Mouse (Mus musculus): ENCODE data around the gene Fam83f. TPM values are rescaled to one million over a fixed set of nuclear protein-coding genes. Genes with fewer than 3 reads are reported as not detected.

Fam83f gene
- polyA plus RNA-seq, 1 experiment from 2014 or later, result 1.6 TPM

GRCm38 (mm10) chr15:80694125-80694910 is 22.7 kb downstream of the Fam83f start:
- ATAC-seq (ENCODE audit: low FRiP score, low read depth), result no peak
- Histone ChIP-seq H3K27ac (no peak overlapping the region), H3K36me3 (no peaks in the 10 kb centered on the region), H3K4me3 (no peak overlapping the region), H3K9me3 (no peaks in the 10 kb centered on the region), H3K9ac (no peak overlapping the region), H3K27me3 (0 out of 2 replicates have a peak, but pooled peaks cover 3% of the 10 kb centered on the region), H3K4me2 (replicated peaks) (peak overlapping the region; percentile 41; the same call in 1 of the 2 replicates), H3K4me1 (peaks cover 29% of the 10 kb centered on the region)
- 28% methylated on average over 11 of the region's 11 CpGs for WGBS

DNA sequence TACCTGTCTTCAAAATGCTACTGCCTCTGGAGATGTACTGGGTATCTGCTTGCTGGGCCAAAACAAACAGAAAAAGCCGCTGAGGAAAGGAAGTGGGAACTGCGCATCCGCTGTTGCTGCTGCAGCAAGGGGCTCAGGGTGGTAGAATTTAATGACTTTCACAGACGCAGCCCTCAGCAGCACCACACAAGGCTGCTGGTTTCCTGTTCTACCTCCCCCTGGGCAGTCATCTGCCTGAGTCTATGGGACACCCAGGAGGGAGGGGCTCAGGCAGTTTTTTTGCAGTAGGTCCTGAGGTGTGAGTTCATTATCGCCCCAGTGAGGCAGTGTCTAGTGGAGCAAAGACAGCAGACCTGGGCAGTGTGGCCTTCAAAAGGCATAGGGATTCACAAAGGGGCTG is 25.9 kb downstream of the Fam83f start:
- WGBS, result 16% methylated on average over 5 of the region's 5 CpGs
- Histone ChIP-seq H3K9ac (peak overlapping the region; percentile 27; the same call in 1 of the 2 replicates), H3K27me3 (0 out of 2 replicates have a peak, but pooled peaks cover 3% of the 10 kb centered on the region), H3K9me3 (no peaks in the 10 kb centered on the region), H3K4me3 (no peak overlapping the region), H3K4me1 (peaks cover 29% of the 10 kb centered on the region), H3K36me3 (no peaks in the 10 kb centered on the region), H3K27ac (peak overlapping the region; percentile 29; the same call in 1 of the 2 replicates), H3K4me2 (replicated peaks) (no peak overlapping the region)
- 0 out of 2 replicates have a peak, but pooled peaks have one; percentile 60 for ATAC-seq (ENCODE audit: low FRiP score, low read depth)

DNA sequence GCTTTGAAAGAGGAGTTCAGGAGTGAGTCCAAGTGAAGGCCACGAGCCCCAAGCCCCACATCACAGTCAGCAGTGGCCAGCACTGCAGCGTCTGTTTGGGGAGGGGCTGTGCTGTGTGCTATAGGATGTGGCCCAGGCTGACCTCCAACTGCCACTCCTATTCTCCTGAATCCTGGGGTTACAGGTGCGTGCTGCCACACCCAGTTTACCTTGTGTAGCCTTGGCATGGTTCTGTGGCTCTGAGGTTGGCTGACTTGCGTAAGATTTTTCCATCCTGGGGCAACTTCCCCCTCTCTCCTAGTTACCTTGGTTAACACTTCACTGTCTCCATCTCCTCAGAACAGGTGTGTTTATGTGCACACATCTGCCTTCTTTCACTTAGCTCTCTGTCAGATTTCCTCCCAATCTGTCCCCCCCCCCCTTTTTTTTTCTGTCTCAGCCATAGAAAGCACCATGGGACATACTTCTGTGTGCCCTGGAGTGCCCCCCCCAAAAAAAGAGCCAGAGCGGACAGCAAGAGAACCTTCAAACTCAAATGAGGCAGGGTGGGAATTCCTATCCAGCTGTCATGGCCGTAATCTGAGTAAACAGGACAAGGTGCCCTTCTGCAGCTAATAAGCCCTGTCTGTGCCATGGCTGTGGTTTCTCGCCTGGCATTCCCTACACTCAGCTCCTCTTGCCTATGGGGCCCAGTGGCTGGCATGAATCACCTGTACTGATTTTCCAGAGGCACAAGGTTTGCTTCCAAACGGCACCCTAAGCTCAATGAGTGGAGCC is 30.0 kb downstream of the Fam83f start:
- Histone ChIP-seq H3K9ac (no peak overlapping the region), H3K27ac (no peak overlapping the region), H3K4me3 (no peak overlapping the region), H3K27me3 (no peaks in the 10 kb centered on the region), H3K9me3 (no peaks in the 10 kb centered on the region), H3K4me1 (peaks cover 24% of the 10 kb centered on the region), H3K36me3 (no peaks in the 10 kb centered on the region), H3K4me2 (replicated peaks) (no peak overlapping the region)
- WGBS, result 71% methylated on average over 8 of the region's 8 CpGs
- ATAC-seq (ENCODE audit: low FRiP score, low read depth), result no peak

- Histone ChIP-seq H3K27me3 (no peaks in the 10 kb centered on the region), H3K27ac (no peak overlapping the region)
- 82% methylated on average over 5 of the region's 5 CpGs for WGBS
Measured at GRCm38 (mm10) chr15:80702910-80703309, 31.3 kb downstream of the Fam83f start.

GRCm38 (mm10) chr15:80703495-80703894 is 31.8 kb downstream of the Fam83f start:
- H3K27ac ChIP-seq, result no peak overlapping the region
- H3K27me3 ChIP-seq, result no peaks in the 10 kb centered on the region
- H3K4me3 ChIP-seq, result no peak overlapping the region
- H3K9me3 ChIP-seq, result no peaks in the 10 kb centered on the region
- H3K36me3 ChIP-seq, result no peaks in the 10 kb centered on the region
- no peak overlapping the region for H3K4me2 ChIP-seq (replicated peaks)
- H3K9ac ChIP-seq, result no peak overlapping the region
- WGBS, result 69% methylated on average over 2 of the region's 2 CpGs
- H3K4me1 ChIP-seq, result peaks cover 30% of the 10 kb centered on the region
- ATAC-seq (ENCODE audit: low FRiP score, low read depth), result no peak

More at GRCm38 (mm10) chr15:80702910-80703309, 31.3 kb downstream of the Fam83f start:
- ATAC-seq (ENCODE audit: low FRiP score, low read depth), result no peak
- Histone ChIP-seq H3K4me1 (peaks cover 30% of the 10 kb centered on the region), H3K9ac (no peak overlapping the region), H3K4me3 (no peak overlapping the region), H3K4me2 (replicated peaks) (no peak overlapping the region), H3K9me3 (no peaks in the 10 kb centered on the region), H3K36me3 (no peaks in the 10 kb centered on the region)

DNA sequence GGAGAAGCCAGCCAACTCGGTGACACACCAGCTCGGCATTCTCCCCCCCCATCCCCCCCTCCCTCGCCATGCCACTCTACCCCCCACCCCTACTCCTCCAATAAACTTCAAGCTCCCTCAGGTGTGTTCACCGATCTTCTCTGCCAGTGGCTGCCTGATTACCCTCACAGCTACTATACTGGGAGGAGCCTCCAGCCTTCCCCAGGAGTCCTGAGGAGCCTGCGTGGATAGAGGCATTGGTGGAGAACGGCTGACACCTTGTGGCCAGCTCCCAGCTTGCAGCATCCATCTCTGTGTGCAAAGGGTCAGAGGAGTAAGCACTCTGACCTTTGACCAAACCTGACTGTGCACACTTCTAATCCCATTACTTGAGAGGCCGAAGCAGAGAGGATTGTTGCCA is 32.6 kb downstream of the Fam83f start:
- Histone ChIP-seq H3K4me2 (replicated peaks) (peak overlapping the region; percentile 36), H3K36me3 (no peaks in the 10 kb centered on the region), H3K4me3 (no peak overlapping the region)

DNA sequence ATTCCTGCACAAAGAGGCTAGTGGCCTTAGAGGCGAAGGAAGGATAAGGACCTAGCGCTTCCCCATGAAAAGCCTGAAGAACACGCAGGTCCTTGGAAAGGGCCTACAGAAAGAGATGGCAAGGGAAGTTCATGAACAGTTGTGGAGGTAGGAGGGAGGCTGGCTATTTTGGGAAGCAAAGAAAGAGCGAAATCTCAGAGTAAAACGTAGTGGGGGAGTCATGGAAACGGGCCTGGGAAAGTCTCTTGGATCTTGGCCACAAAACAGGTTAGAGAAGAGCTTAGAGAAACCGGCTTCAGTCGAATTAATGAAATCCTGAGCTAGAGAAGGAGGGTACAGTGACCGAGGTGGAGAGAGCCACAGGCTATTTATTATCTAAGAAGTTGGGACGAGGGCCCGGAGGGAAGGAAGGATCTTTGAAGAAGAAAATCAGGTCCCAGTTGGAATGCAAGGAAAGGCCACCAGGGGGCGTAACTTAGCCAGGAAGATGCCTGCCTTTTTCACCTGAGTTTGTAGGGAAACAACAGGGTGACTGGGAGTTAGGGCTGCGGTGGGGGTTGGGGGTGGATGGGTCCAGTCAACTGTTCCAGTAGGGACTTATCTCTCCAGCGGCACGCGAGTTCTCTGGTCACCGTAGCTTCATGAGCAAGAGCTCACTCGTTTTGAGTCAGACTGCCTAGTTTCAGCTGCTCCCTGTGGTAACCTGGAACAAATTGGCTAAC is 34.3 kb downstream of the Fam83f start:
- Histone ChIP-seq H3K4me1 (peaks cover 37% of the 10 kb centered on the region), H3K27ac (peak overlapping the region; percentile 86), H3K4me2 (replicated peaks) (peak overlapping the region; percentile 63), H3K27me3 (no peaks in the 10 kb centered on the region), H3K9ac (peak overlapping the region; percentile 31), H3K9me3 (no peaks in the 10 kb centered on the region), H3K36me3 (no peaks in the 10 kb centered on the region), H3K4me3 (peak overlapping the region; percentile 31)
- no peak for ATAC-seq (ENCODE audit: low FRiP score, low read depth)
- WGBS, result 26% methylated on average over 18 of the region's 18 CpGs

More for the DNA sequence above, 32.6 kb downstream of the Fam83f start:
- WGBS, result 3% methylated on average over 7 of the region's 7 CpGs
- Histone ChIP-seq H3K27ac (no peak overlapping the region), H3K4me1 (peaks cover 32% of the 10 kb centered on the region), H3K9ac (no peak overlapping the region), H3K9me3 (no peaks in the 10 kb centered on the region), H3K27me3 (no peaks in the 10 kb centered on the region)
- ATAC-seq (ENCODE audit: low FRiP score, low read depth), result peak; percentile 71

- ATAC-seq (ENCODE audit: low FRiP score, low read depth), result no peak
- Histone ChIP-seq H3K4me2 (replicated peaks) (peak overlapping the region; percentile 63), H3K36me3 (no peaks in the 10 kb centered on the region), H3K4me1 (peaks cover 37% of the 10 kb centered on the region), H3K27me3 (no peaks in the 10 kb centered on the region), H3K4me3 (peak overlapping the region; percentile 31), H3K27ac (peak overlapping the region; percentile 86), H3K9me3 (no peaks in the 10 kb centered on the region), H3K9ac (no peak overlapping the region)
- 11% methylated on average over 11 of the region's 11 CpGs for WGBS
Measured at GRCm38 (mm10) chr15:80706596-80706995, 34.9 kb downstream of the Fam83f start.

DNA sequence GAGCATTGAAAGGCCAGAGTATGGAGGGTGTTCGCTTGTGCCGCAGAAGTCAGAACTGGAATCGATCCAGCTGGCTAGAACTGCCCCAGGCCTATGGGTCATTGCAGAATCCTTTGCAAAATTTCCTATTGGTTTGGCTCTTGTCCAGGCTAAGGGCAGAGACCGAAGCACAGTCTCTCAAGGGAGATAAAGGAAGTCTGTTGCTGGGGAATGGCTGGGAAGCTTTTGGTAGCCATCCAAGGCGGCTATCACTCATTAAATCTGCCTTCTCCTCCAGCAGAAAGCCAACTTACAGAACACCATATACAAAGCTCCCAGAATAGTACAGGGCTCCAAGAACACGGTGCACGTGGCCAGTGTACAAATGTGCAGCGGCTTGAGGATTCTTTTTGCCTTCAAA is 35.4 kb downstream of the Fam83f start:
- no peaks in the 10 kb centered on the region for H3K36me3 ChIP-seq
- H3K27me3 ChIP-seq, result no peaks in the 10 kb centered on the region
- 39% methylated on average over 8 of the region's 8 CpGs for WGBS
- H3K4me2 ChIP-seq (replicated peaks), result peak overlapping the region; percentile 63
- ATAC-seq (ENCODE audit: low FRiP score, low read depth), result 0 out of 2 replicates have a peak, but pooled peaks have one; percentile 2
- peak overlapping the region; percentile 31; the same call in 1 of the 2 replicates for H3K4me3 ChIP-seq
- 0 out of 2 replicates have a peak overlapping the region, but pooled peaks have one; percentile 20 for H3K9ac ChIP-seq
- peak overlapping the region; percentile 86 for H3K27ac ChIP-seq
- peaks cover 39% of the 10 kb centered on the region for H3K4me1 ChIP-seq
- no peaks in the 10 kb centered on the region for H3K9me3 ChIP-seq

GRCm38 (mm10) chr15:80709593-80709992 is 37.9 kb downstream of the Fam83f start:
- H3K27ac ChIP-seq, result no peak overlapping the region
- no peaks in the 10 kb centered on the region for H3K27me3 ChIP-seq
- H3K4me3 ChIP-seq, result no peak overlapping the region
- no peaks in the 10 kb centered on the region for H3K9me3 ChIP-seq
- H3K9ac ChIP-seq, result no peak overlapping the region
- H3K36me3 ChIP-seq, result no peaks in the 10 kb centered on the region
- 0 out of 2 replicates have a peak overlapping the region, but pooled peaks have one; percentile 3 for H3K4me2 ChIP-seq (replicated peaks)
- no peak for ATAC-seq (ENCODE audit: low FRiP score, low read depth)
- 42% methylated on average over 6 of the region's 6 CpGs for WGBS
- H3K4me1 ChIP-seq, result peaks cover 45% of the 10 kb centered on the region

DNA sequence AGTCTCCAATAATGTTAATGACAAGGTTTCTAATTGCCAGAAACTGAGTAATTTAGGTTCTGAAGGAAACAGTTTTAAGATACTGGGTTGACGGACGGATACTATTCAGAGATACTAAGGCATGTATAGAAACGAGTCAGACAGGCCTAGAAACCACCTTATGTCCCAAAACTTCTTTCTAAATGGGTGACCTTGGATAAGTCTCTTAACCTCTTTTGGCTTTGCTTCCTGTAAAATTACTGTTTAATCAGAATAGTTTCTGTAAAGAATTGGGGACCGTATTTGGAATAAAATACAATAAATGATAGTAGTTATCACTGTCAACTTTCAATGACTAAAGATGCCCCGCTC is 38.6 kb downstream of the Fam83f start:
- peak overlapping the region; percentile 56 for H3K4me2 ChIP-seq (replicated peaks)
- H3K9me3 ChIP-seq, result no peaks in the 10 kb centered on the region
- no peak for ATAC-seq (ENCODE audit: low FRiP score, low read depth)
- no peaks in the 10 kb centered on the region for H3K27me3 ChIP-seq
- no peak overlapping the region for H3K27ac ChIP-seq
- no peaks in the 10 kb centered on the region for H3K36me3 ChIP-seq
- WGBS, result 16% methylated on average over 5 of the region's 5 CpGs
- H3K4me3 ChIP-seq, result peak overlapping the region; percentile 95
- peak overlapping the region; percentile 64; the same call in 1 of the 2 replicates for H3K9ac ChIP-seq
- H3K4me1 ChIP-seq, result peaks cover 45% of the 10 kb centered on the region
